Mouse (Mus musculus): Measurements from ENCODE around the gene Jak2. TPM values are rescaled to one million over a fixed set of nuclear protein-coding genes. Genes with fewer than 3 reads are reported as not detected.

Jak2 gene
- polyA plus RNA-seq, 1 experiment from 2014 or later = 28.3 TPM

- DNase-seq (no peak), ATAC-seq (ENCODE audit: low FRiP score, low TSS enrichment) (no peak)
- Histone ChIP-seq H3K4me3 (replicated peaks; ENCODE audit: low read depth, low read length) (no peak overlapping the region), H3K9ac (replicated peaks; ENCODE audit: low read length) (no peak overlapping the region), H3K27ac (replicated peaks; ENCODE audit: low read depth, low read length) (no peak overlapping the region), H3K36me3 (ENCODE audit: control insufficient read depth, insufficient read depth, low read length) (peaks cover 13% of the 10 kb centered on the region; the same call in 1 of the 2 replicates), H3K27me3 (ENCODE audit: control insufficient read depth, insufficient read depth, low read length) (no peaks in the 10 kb centered on the region), H3K4me1 (ENCODE audit: control insufficient read depth, insufficient read depth, low read length) (no peaks in the 10 kb centered on the region), H3K9me3 (ENCODE audit: control insufficient read depth, low read length) (no peaks in the 10 kb centered on the region), H3K4me2 (ENCODE audit: low read length) (no peak overlapping the region)
- 89% methylated on average over 1 of the region's 1 CpGs for WGBS
Measured at GRCm38 (mm10) chr19:29263492-29263891, 11.9 kb downstream of the Jak2 start.

GRCm38 (mm10) chr19:29265538-29265937, 13.9 kb downstream of the Jak2 start:
- no peak overlapping the region for H3K9ac ChIP-seq (replicated peaks; ENCODE audit: low read length)
- H3K36me3 ChIP-seq (ENCODE audit: control insufficient read depth, insufficient read depth, low read length) = peaks cover 13% of the 10 kb centered on the region; the same call in 1 of the 2 replicates
- 51% methylated on average over 5 of the region's 5 CpGs for WGBS
- no peaks in the 10 kb centered on the region for H3K9me3 ChIP-seq (ENCODE audit: control insufficient read depth, low read length)
- H3K4me3 ChIP-seq (replicated peaks; ENCODE audit: low read depth, low read length) = no peak overlapping the region
- H3K27ac ChIP-seq (replicated peaks; ENCODE audit: low read depth, low read length) = peak overlapping the region; percentile 41
- 0 out of 2 replicates have a peak, but pooled peaks cover 6% of the 10 kb centered on the region for H3K4me1 ChIP-seq (ENCODE audit: control insufficient read depth, insufficient read depth, low read length)
- no peaks in the 10 kb centered on the region for H3K27me3 ChIP-seq (ENCODE audit: control insufficient read depth, insufficient read depth, low read length)
- H3K4me2 ChIP-seq (ENCODE audit: low read length) = no peak overlapping the region
- DNase-seq (peak; percentile 46), ATAC-seq (ENCODE audit: low FRiP score, low TSS enrichment) (no peak)

GRCm38 (mm10) chr19:29267075-29267868, 15.6 kb downstream of the Jak2 start:
- no peak overlapping the region for H3K27ac ChIP-seq (replicated peaks; ENCODE audit: low read depth, low read length)
- DNase-seq (no peak), ATAC-seq (ENCODE audit: low FRiP score, low TSS enrichment) (no peak)
- no peaks in the 10 kb centered on the region for H3K9me3 ChIP-seq (ENCODE audit: control insufficient read depth, low read length)
- H3K27me3 ChIP-seq (ENCODE audit: control insufficient read depth, insufficient read depth, low read length) = no peaks in the 10 kb centered on the region
- H3K4me1 ChIP-seq (ENCODE audit: control insufficient read depth, insufficient read depth, low read length) = 0 out of 2 replicates have a peak, but pooled peaks cover 6% of the 10 kb centered on the region
- 73% methylated on average over 4 of the region's 4 CpGs for WGBS
- H3K4me2 ChIP-seq (ENCODE audit: low read length) = no peak overlapping the region
- peaks cover 10% of the 10 kb centered on the region; the same call in 1 of the 2 replicates for H3K36me3 ChIP-seq (ENCODE audit: control insufficient read depth, insufficient read depth, low read length)
- no peak overlapping the region for H3K4me3 ChIP-seq (replicated peaks; ENCODE audit: low read depth, low read length)
- no peak overlapping the region for H3K9ac ChIP-seq (replicated peaks; ENCODE audit: low read length)

GRCm38 (mm10) chr19:29268788-29269321, 17.2 kb downstream of the Jak2 start:
- Histone ChIP-seq H3K4me1 (ENCODE audit: control insufficient read depth, insufficient read depth, low read length) (0 out of 2 replicates have a peak, but pooled peaks cover 6% of the 10 kb centered on the region), H3K9me3 (ENCODE audit: control insufficient read depth, low read length) (no peaks in the 10 kb centered on the region), H3K4me3 (replicated peaks; ENCODE audit: low read depth, low read length) (no peak overlapping the region), H3K9ac (replicated peaks; ENCODE audit: low read length) (no peak overlapping the region), H3K4me2 (ENCODE audit: low read length) (no peak overlapping the region), H3K36me3 (ENCODE audit: control insufficient read depth, insufficient read depth, low read length) (peaks cover 4% of the 10 kb centered on the region; the same call in 1 of the 2 replicates), H3K27ac (replicated peaks; ENCODE audit: low read depth, low read length) (no peak overlapping the region), H3K27me3 (ENCODE audit: control insufficient read depth, insufficient read depth, low read length) (no peaks in the 10 kb centered on the region)
- WGBS = 94% methylated on average over 4 of the region's 4 CpGs
- DNase-seq = no peak
- ATAC-seq (ENCODE audit: low FRiP score, low TSS enrichment) = no peak

GRCm38 (mm10) chr19:29270226-29270625, 18.6 kb downstream of the Jak2 start:
- H3K36me3 ChIP-seq (ENCODE audit: control insufficient read depth, insufficient read depth, low read length) = peaks cover 4% of the 10 kb centered on the region; the same call in 1 of the 2 replicates
- no peak overlapping the region for H3K4me2 ChIP-seq (ENCODE audit: low read length)
- no peaks in the 10 kb centered on the region for H3K9me3 ChIP-seq (ENCODE audit: control insufficient read depth, low read length)
- 0 out of 2 replicates have a peak, but pooled peaks cover 6% of the 10 kb centered on the region for H3K4me1 ChIP-seq (ENCODE audit: control insufficient read depth, insufficient read depth, low read length)
- H3K27ac ChIP-seq (replicated peaks; ENCODE audit: low read depth, low read length) = no peak overlapping the region
- no peaks in the 10 kb centered on the region for H3K27me3 ChIP-seq (ENCODE audit: control insufficient read depth, insufficient read depth, low read length)
- no peak overlapping the region for H3K4me3 ChIP-seq (replicated peaks; ENCODE audit: low read depth, low read length)
- ATAC-seq (ENCODE audit: low FRiP score, low TSS enrichment) = no peak
- no peak overlapping the region for H3K9ac ChIP-seq (replicated peaks; ENCODE audit: low read length)
- DNase-seq = peak; percentile 50
- WGBS = 28% methylated on average over 6 of the region's 6 CpGs

GRCm38 (mm10) chr19:29271147-29271578, 19.5 kb downstream of the Jak2 start:
- Histone ChIP-seq H3K9ac (replicated peaks; ENCODE audit: low read length) (no peak overlapping the region), H3K4me1 (ENCODE audit: control insufficient read depth, insufficient read depth, low read length) (0 out of 2 replicates have a peak, but pooled peaks cover 6% of the 10 kb centered on the region), H3K9me3 (ENCODE audit: control insufficient read depth, low read length) (no peaks in the 10 kb centered on the region), H3K4me3 (replicated peaks; ENCODE audit: low read depth, low read length) (no peak overlapping the region), H3K27me3 (ENCODE audit: control insufficient read depth, insufficient read depth, low read length) (no peaks in the 10 kb centered on the region), H3K36me3 (ENCODE audit: control insufficient read depth, insufficient read depth, low read length) (peaks cover 8% of the 10 kb centered on the region), H3K4me2 (ENCODE audit: low read length) (no peak overlapping the region), H3K27ac (replicated peaks; ENCODE audit: low read depth, low read length) (no peak overlapping the region)
- WGBS = 83% methylated on average over 12 of the region's 12 CpGs
- DNase-seq (no peak), ATAC-seq (ENCODE audit: low FRiP score, low TSS enrichment) (no peak)

- Histone ChIP-seq H3K9ac (replicated peaks; ENCODE audit: low read length) (no peak overlapping the region), H3K4me3 (replicated peaks; ENCODE audit: low read depth, low read length) (no peak overlapping the region), H3K27ac (replicated peaks; ENCODE audit: low read depth, low read length) (no peak overlapping the region), H3K4me1 (ENCODE audit: control insufficient read depth, insufficient read depth, low read length) (0 out of 2 replicates have a peak, but pooled peaks cover 6% of the 10 kb centered on the region), H3K36me3 (ENCODE audit: control insufficient read depth, insufficient read depth, low read length) (peaks cover 16% of the 10 kb centered on the region), H3K9me3 (ENCODE audit: control insufficient read depth, low read length) (no peaks in the 10 kb centered on the region), H3K4me2 (ENCODE audit: low read length) (no peak overlapping the region), H3K27me3 (ENCODE audit: control insufficient read depth, insufficient read depth, low read length) (no peaks in the 10 kb centered on the region)
- ATAC-seq (ENCODE audit: low FRiP score, low TSS enrichment) (no peak), DNase-seq (no peak)
- 97% methylated on average over 3 of the region's 3 CpGs for WGBS
Measured at GRCm38 (mm10) chr19:29272011-29272809, 20.6 kb downstream of the Jak2 start.

GRCm38 (mm10) chr19:29276414-29276813, 24.8 kb downstream of the Jak2 start:
- Histone ChIP-seq H3K36me3 (ENCODE audit: control insufficient read depth, insufficient read depth, low read length) (peaks cover 35% of the 10 kb centered on the region), H3K27ac (replicated peaks; ENCODE audit: low read depth, low read length) (no peak overlapping the region), H3K27me3 (ENCODE audit: control insufficient read depth, insufficient read depth, low read length) (no peaks in the 10 kb centered on the region), H3K4me3 (replicated peaks; ENCODE audit: low read depth, low read length) (no peak overlapping the region), H3K9ac (replicated peaks; ENCODE audit: low read length) (no peak overlapping the region), H3K4me2 (ENCODE audit: low read length) (no peak overlapping the region), H3K4me1 (ENCODE audit: control insufficient read depth, insufficient read depth, low read length) (no peaks in the 10 kb centered on the region), H3K9me3 (ENCODE audit: control insufficient read depth, low read length) (no peaks in the 10 kb centered on the region)
- no peak for ATAC-seq (ENCODE audit: low FRiP score, low TSS enrichment)
- no peak for DNase-seq
- WGBS = 96% methylated on average over 4 of the region's 4 CpGs
